Mouse (Mus musculus): ENCODE measurements around the gene Ap3b2. TPM values are rescaled to one million over a fixed set of nuclear protein-coding genes. Genes with fewer than 3 reads are reported as not detected.

Gene Ap3b2
- polyA plus RNA-seq, 1 experiment from 2014 or later: 5.2 TPM

DNA sequence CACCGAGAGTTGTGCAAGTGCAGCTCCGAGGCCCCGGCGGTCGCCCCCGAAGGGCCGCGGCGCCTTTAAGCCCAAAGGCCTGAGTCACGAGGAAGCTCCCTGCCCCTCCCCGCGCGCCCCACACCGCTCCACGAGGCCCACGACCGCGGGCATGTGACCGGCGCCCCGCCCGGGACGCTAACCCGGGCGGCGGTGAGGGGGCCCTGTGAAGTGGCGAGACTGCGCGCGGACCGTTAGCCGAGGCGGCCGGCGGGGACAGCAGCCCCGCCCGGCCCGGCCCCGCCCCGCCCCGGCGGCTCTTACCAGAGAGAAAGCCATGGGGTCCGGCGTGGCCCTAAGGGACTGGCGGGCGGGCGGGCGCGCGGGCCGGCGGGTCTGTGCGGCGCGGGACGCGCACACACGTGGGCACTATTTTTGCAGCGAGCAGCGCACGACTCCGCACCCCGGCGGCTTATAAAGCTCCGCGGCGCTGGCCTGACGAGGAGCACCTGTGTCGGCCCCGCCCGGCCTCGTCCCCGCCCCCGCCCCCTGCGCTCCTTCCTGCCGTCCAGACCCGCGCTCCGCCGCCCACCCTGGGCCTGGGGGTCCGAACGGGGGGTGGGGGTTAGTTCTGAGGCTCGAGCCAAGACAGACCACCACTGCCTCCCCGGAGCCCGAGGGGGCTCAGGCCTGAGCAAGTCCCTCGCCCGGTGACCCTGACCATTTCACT lies 39.2 kb downstream of the Ap3b2 start:
- peak; percentile 62 for ATAC-seq
- peak overlapping the region; percentile 95 for H3K4me2 ChIP-seq (ENCODE audit: low read depth, low read length)
- WGBS: under 1% methylated on average over 75 of the region's 87 CpGs
- H3K9ac ChIP-seq (ENCODE audit: low read depth, low read length): 0 out of 2 replicates have a peak overlapping the region, but pooled peaks have one; percentile 40
- H3K36me3 ChIP-seq (ENCODE audit: control insufficient read depth, insufficient read depth, low read length): no peaks in the 10 kb centered on the region
- no peaks in the 10 kb centered on the region for H3K9me3 ChIP-seq (ENCODE audit: control insufficient read depth, low read length)
- peak overlapping the region; percentile 59 for H3K4me3 ChIP-seq (ENCODE audit: low read length)
- peaks cover 8% of the 10 kb centered on the region for H3K4me1 ChIP-seq (ENCODE audit: control insufficient read depth, insufficient read depth, low read length)
- H3K27me3 ChIP-seq (replicated peaks; ENCODE audit: control insufficient read depth, insufficient read depth, low read length): peaks cover 42% of the 10 kb centered on the region
- no peak overlapping the region for H3K27ac ChIP-seq (ENCODE audit: low read length)

- no peaks in the 10 kb centered on the region for H3K9me3 ChIP-seq (ENCODE audit: control insufficient read depth, low read length)
- H3K36me3 ChIP-seq (ENCODE audit: control insufficient read depth, insufficient read depth, low read length): no peaks in the 10 kb centered on the region
- 7% methylated on average over 76 of the region's 84 CpGs for WGBS
- peak overlapping the region; percentile 59 for H3K4me3 ChIP-seq (ENCODE audit: low read length)
- H3K9ac ChIP-seq (ENCODE audit: low read depth, low read length): no peak overlapping the region
- ATAC-seq: 0 out of 2 replicates have a peak, but pooled peaks have one; percentile 28
- no peak overlapping the region for H3K27ac ChIP-seq (ENCODE audit: low read length)
- H3K27me3 ChIP-seq (replicated peaks; ENCODE audit: control insufficient read depth, insufficient read depth, low read length): peaks cover 42% of the 10 kb centered on the region
- H3K4me2 ChIP-seq (ENCODE audit: low read depth, low read length): peak overlapping the region; percentile 95
- H3K4me1 ChIP-seq (ENCODE audit: control insufficient read depth, insufficient read depth, low read length): peaks cover 8% of the 10 kb centered on the region
Measured at GRCm38 (mm10) chr7:81453443-81454274, 40.1 kb downstream of the Ap3b2 start.

- H3K9me3 ChIP-seq (ENCODE audit: control insufficient read depth, low read length): no peaks in the 10 kb centered on the region
- ATAC-seq: no peak
- H3K4me1 ChIP-seq (ENCODE audit: control insufficient read depth, insufficient read depth, low read length): peaks cover 8% of the 10 kb centered on the region
- no peak overlapping the region for H3K4me3 ChIP-seq (ENCODE audit: low read length)
- no peaks in the 10 kb centered on the region for H3K36me3 ChIP-seq (ENCODE audit: control insufficient read depth, insufficient read depth, low read length)
- WGBS: 5% methylated on average over 21 of the region's 21 CpGs
- H3K9ac ChIP-seq (ENCODE audit: low read depth, low read length): no peak overlapping the region
- H3K4me2 ChIP-seq (ENCODE audit: low read depth, low read length): 0 out of 2 replicates have a peak overlapping the region, but pooled peaks have one; percentile 95
- peaks cover 42% of the 10 kb centered on the region for H3K27me3 ChIP-seq (replicated peaks; ENCODE audit: control insufficient read depth, insufficient read depth, low read length)
- no peak overlapping the region for H3K27ac ChIP-seq (ENCODE audit: low read length)
Measured at GRCm38 (mm10) chr7:81452971-81453441, 40.7 kb downstream of the Ap3b2 start.

MicroRNAs encoded within 50 kb of the gene (microRNA counts, 519-probe panel; counts per million panel counts)
- 1,672 counts per million, percentile 21 among the panel's probes with 10 or more counts for microRNA mmu-miR-1839-3p
- microRNA mmu-miR-1839-5p: 2,481 counts per million, percentile 61 among the panel's probes with 10 or more counts

Other genes starting within 250 kb of the Ap3b2 start
- gene Rps17, start 148.7 kb downstream of the Ap3b2 start, polyA plus RNA-seq (2015; fragmentation: Nextera tagmentation; extraction: Ambion mirVana): 1,024 and 1,136 TPM in 2 replicates
- 0.81 and 0.92 TPM in 2 replicates for gene Cpeb1, start 38.5 kb downstream of the Ap3b2 start, polyA plus RNA-seq (2015; fragmentation: Nextera tagmentation; extraction: Ambion mirVana)
- gene BC048679, start 4.4 kb upstream of the Ap3b2 start, polyA plus RNA-seq (2015; fragmentation: Nextera tagmentation; extraction: Ambion mirVana): not detected in 2 replicates
- 0.07 and 0.11 TPM in 2 replicates for gene Fsd2, start 73.0 kb upstream of the Ap3b2 start, polyA plus RNA-seq (2015; fragmentation: Nextera tagmentation; extraction: Ambion mirVana)
- 1.4 and 1.9 TPM in 2 replicates for gene Whamm, start 77.3 kb upstream of the Ap3b2 start, polyA plus RNA-seq (2015; fragmentation: Nextera tagmentation; extraction: Ambion mirVana)
- 43.6 TPM in 2 replicates for gene Homer2, start 213.6 kb upstream of the Ap3b2 start, polyA plus RNA-seq (2015; fragmentation: Nextera tagmentation; extraction: Ambion mirVana)